Mouse (Mus musculus) cerebellum, adult 2 months (tissue): ENCODE data around the gene Cmss1. TPM values are rescaled to one million over a fixed set of nuclear protein-coding genes. Genes with fewer than 3 reads are reported as not detected.

Source experiments
- DNase-seq, 2 experiments: peaks; one replicate each; pipeline ENCODE4 v3.0.0; 2021
- H3K27ac ChIP-seq: fragments of 200-500 bp; 2 replicates; pipeline ENCODE4 v1.5.1; 2012; ENCODE audit warnings: low read length, control low read depth, inconsistent platforms; ENCODE audit not compliant: insufficient read depth
- H3K27me3 ChIP-seq: fragments of 200-500 bp; 2 replicates; pipeline ENCODE4 v1.6.1; 2012; ENCODE audit warnings: inconsistent platforms, mild to moderate bottlenecking, low read length, moderate library complexity; ENCODE audit not compliant: control insufficient read depth, insufficient read depth
- H3K4me1 ChIP-seq: fragments of 200-500 bp; 2 replicates; pipeline ENCODE4 v1.6.1; 2011; ENCODE audit warnings: low read length; ENCODE audit not compliant: control insufficient read depth, insufficient read depth
- H3K4me3 ChIP-seq: fragments of 200-500 bp; replicated peaks from 2 replicates; pipeline ENCODE3; 2011; ENCODE audit warnings: mild to moderate bottlenecking, low read depth, low read length, control low read depth; ENCODE audit not compliant: insufficient read depth
- CTCF ChIP-seq: fragments of 200-500 bp; IDR thresholded peaks from 2 replicates; pipeline ENCODE4 v1.5.1; 2011; ENCODE audit warnings: low read depth, mild to moderate bottlenecking, control low read depth, low read length, moderate library complexity, borderline replicate concordance; ENCODE audit not compliant: insufficient read depth
- POLR2A ChIP-seq: fragments of 200-500 bp; IDR thresholded peaks from 2 replicates; pipeline ENCODE4 v1.6.1; 2011; ENCODE audit warnings: low read length, control low read depth, borderline replicate concordance; ENCODE audit not compliant: insufficient read depth
- WGBS: fragments of 180-500 bp; shearing (Covaris S2); methylation state at CpG from one replicate; pipeline ENCODE4 v1.1.7; 2018; 5-methylcytosine and 5-hydroxymethylcytosine counted together
- polyA plus RNA-seq: library from polyadenylated mRNA; depleted of rRNA; stranded (reverse); fragments of >200 nt; gene quantifications from 2 replicates; pipeline ENCODE4 v1.2.3, GENCODE M21; 2012

The Cmss1 gene
- polyA plus RNA-seq, 1 experiment = 9.3 TPM

DNA sequence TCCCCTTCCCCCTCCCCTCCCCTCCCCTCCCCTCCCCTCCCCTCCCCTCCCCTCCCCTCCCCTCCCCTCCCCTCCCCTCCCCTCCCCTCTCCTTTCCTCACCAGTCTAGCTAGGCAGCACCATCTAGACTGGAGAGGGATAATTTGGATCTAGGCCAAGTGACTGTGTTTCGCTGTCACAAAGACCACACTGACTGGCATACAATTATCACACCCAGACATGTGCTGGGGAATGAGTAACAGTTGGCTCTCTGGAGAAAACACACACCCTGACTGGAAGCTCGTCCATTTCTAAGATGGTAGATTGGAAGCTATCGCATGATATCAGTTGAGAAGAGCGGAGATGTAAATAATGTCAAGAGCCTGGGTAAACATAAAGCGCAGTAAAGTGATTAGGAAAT lies 126.9 kb downstream of the Cmss1 start:
- Histone ChIP-seq H3K4me3 (no peak overlapping the region), H3K27ac (no peak overlapping the region), H3K27me3 (no peaks in the 10 kb centered on the region), H3K4me1 (no peaks in the 10 kb centered on the region)
- DNase-seq = no peak
- TF ChIP-seq POLR2A = no peak
- TF ChIP-seq CTCF = no peak
- 54% methylated on average over 5 of the region's 5 CpGs for WGBS

DNA sequence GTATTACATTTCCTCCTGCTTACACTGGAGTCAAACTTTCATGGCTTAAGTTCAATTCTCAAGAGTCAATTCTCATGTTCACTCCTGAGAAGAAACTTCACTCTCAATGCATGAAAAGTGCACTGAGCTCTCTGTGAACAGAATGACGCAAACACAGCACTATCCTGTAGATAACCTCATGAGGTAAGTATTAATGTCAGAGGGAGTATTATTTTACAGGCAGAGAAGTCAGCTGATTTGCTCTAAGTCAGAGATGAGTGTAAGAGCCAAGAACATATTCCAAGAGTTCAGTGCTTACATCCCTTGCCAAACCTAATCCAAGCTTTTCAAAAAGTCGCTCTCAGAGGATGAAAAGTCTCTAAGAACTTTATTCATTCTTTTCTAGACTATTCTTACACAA lies 128.2 kb downstream of the Cmss1 start:
- no peaks in the 10 kb centered on the region for H3K27me3 ChIP-seq
- H3K4me1 ChIP-seq = no peaks in the 10 kb centered on the region
- WGBS = 78% methylated on average over 2 of the region's 2 CpGs

DNA sequence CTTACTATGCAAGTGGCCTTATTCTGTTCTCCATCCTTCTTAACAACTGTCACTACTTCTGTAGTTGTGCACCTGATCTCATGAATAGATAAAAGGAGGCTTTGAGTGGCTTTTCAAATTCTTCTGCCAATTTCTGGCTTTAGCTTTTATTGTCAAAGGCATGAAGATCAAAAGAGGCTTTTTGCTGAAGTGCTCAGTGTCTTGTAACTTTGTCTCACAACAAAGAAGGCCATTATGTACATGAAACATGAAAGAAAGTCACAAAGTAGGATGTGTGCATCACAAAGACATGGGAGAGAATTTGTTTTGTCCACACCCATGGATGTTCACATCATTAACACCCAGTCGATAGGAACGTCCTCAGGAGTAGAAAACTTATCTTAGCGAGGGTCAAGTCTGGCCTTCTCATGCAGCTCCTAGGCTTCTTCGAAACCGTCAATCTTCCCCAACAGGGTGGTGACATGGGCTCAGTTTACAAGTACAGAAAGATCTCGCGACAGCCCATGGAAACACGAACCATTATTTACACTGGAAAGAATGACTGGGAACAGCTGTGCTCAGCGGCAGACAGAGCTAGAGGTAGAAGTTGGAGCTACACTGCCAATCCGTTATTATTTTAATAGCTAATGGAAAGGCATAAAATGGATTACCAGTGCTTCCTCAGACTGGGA lies 133.1 kb downstream of the Cmss1 start:
- no peak overlapping the region for H3K27ac ChIP-seq
- DNase-seq = no peak
- TF ChIP-seq POLR2A = no peak
- no peak for TF ChIP-seq CTCF
- H3K27me3 ChIP-seq = no peaks in the 10 kb centered on the region
- H3K4me1 ChIP-seq = no peaks in the 10 kb centered on the region
- no peak overlapping the region for H3K4me3 ChIP-seq
- 71% methylated on average over 10 of the region's 10 CpGs for WGBS

More for the DNA sequence above, 128.2 kb downstream of the Cmss1 start:
- H3K27ac ChIP-seq = no peak overlapping the region
- no peak for TF ChIP-seq CTCF
- H3K4me3 ChIP-seq = no peak overlapping the region
- DNase-seq = no peak

DNA sequence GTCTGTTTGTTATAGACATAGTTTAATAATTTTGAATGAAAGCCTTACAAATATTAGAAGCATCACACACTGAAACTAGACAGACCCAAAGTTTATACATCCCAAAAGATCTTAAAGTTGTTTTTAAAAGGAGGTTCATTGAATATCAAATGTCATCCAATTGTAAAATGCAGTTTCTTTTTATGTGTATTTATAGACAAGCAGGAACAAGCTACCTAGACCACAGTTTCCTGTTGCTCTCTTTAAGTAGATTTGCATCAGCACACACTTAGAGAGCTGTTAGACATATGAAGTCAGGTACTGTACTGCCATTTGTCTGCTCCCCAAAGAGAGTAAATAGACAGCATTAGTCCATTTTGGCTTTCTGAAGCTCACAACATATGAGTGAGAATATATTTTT lies 135.6 kb downstream of the Cmss1 start:
- Histone ChIP-seq H3K27me3 (no peaks in the 10 kb centered on the region), H3K4me3 (no peak overlapping the region), H3K27ac (no peak overlapping the region), H3K4me1 (no peaks in the 10 kb centered on the region; the same call in 1 of the 2 replicates)
- no peak for DNase-seq
- TF ChIP-seq CTCF = no peak
- no peak for TF ChIP-seq POLR2A

DNA sequence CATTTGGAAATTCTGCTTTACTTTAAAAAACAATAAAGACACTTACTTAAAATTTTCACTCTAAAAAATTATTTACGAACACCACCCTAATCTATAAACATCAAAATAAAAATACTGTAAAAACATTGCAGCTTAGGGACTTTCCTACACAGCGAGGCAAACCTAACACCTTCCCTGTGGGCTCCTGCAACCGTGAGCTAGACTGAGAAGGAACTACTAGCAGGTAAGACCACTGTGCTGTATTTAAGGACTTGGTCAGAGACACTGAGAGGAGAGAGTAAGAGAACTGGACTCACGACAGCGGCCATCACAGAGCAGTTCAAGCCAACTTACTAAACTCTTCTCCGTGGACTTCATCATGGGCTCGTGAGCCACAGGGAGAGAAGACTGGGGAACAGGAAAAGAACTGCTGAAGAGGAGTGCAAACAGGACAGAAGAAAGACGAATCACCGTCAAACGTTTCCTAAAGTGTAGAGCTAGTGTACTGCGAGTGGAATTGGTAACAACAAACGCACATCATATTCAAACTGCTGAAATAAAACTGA lies 136.3 kb downstream of the Cmss1 start:
- DNase-seq = no peak
- no peak overlapping the region for H3K4me3 ChIP-seq
- H3K4me1 ChIP-seq = no peaks in the 10 kb centered on the region; the same call in 1 of the 2 replicates
- no peak overlapping the region for H3K27ac ChIP-seq
- TF ChIP-seq POLR2A = no peak
- no peak for TF ChIP-seq CTCF
- WGBS = 94% methylated on average over 12 of the region's 12 CpGs
- H3K27me3 ChIP-seq = no peaks in the 10 kb centered on the region

DNA sequence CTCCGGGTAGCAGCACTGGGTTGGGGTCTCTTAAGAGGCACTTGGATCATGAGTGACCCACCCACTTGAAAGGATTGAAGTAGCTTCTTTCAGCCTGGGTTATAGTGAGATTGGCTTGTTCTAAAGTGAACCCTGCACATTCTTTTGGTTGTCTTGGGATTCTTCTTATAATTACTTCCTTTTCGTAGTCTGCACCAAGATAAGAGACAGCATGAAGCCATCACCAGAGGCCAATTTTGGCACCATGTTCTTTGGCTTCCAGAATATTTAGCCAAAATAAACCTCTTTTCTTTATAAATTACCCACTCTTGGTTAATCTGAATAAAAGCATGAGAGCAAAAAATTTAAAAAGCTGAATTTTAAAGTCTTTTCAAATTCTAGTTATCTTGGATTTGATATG lies 136.8 kb downstream of the Cmss1 start:
- TF ChIP-seq POLR2A (no peak), CTCF (no peak)
- no peak for DNase-seq
- no peak overlapping the region for H3K27ac ChIP-seq
- no peak overlapping the region for H3K4me3 ChIP-seq
- WGBS = 79% methylated on average over 2 of the region's 2 CpGs
- no peaks in the 10 kb centered on the region for H3K27me3 ChIP-seq
- no peaks in the 10 kb centered on the region; the same call in 1 of the 2 replicates for H3K4me1 ChIP-seq

DNA sequence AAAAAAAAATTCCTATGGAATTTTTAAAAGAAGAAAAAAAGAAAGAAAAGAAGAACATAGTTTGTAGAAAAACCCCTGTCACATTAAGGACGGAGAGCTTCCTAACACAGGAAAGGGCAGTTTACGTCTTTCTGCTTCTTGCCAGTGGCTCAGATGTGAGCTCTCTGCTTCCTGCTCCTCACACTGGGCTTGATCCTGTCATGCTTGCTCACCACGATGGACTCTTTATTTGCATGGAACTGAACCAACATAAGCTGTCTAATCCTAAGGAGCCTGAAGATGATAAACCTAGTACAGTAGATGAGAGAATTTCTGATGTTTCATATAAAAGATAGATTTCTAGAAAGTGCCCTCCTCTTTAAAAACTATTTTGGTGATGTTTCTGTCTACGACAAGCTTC lies 137.4 kb downstream of the Cmss1 start:
- WGBS = 74% methylated on average over 4 of the region's 4 CpGs
- H3K27ac ChIP-seq = no peak overlapping the region
- TF ChIP-seq POLR2A (no peak), CTCF (no peak)
- H3K4me3 ChIP-seq = no peak overlapping the region
- H3K4me1 ChIP-seq = no peaks in the 10 kb centered on the region; the same call in 1 of the 2 replicates
- no peaks in the 10 kb centered on the region for H3K27me3 ChIP-seq
- no peak for DNase-seq

DNA sequence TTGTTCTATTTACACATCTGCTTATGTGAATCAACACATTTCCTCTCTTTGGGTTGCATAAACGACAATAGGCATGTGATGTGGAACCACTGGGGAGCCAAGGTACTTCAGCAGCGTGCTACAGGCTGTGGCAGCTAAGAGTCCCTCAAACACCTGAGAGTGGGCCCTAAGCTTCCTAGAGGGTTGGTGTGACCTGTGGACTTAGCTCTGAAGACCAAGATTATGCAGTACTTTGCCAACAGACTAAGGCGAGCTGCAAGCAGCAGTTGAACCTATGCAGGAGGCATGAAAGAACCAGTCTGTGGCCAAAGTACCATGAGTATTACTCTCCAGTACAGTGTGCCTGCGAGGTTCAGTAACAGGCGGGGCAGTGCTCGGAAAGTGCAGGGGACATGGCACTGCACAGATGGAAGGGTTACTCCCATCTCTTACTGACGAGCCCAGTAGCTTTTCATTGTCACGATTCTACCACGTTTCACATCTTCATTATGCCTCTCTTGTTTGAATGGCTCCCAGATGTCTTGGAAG lies 141.2 kb downstream of the Cmss1 start:
- WGBS = 87% methylated on average over 9 of the region's 9 CpGs
- TF ChIP-seq CTCF (no peak), POLR2A (no peak)
- no peak overlapping the region for H3K4me3 ChIP-seq
- no peaks in the 10 kb centered on the region for H3K27me3 ChIP-seq
- DNase-seq = no peak
- no peaks in the 10 kb centered on the region; the same call in 1 of the 2 replicates for H3K4me1 ChIP-seq
- H3K27ac ChIP-seq = no peak overlapping the region
